Mouse (Mus musculus) cerebellum, postnatal 4 days (tissue): ENCODE results near the gene Cacna1s.
A peak's percentile ranks its signal among the peaks of the same experiment; 100 is the strongest.

Experiments used
- DNase-seq, 2 experiments: peaks; one replicate each; pipeline ENCODE4 v3.0.0; 2022; ENCODE audit warnings: low spot score in 2 of 2, mixed read lengths in 1 of 2

Cacna1s gene

GRCm38 (mm10) chr1:136137071-136137531, 84.6 kb downstream of the Cacna1s start:
- no peak for DNase-seq

GRCm38 (mm10) chr1:136137575-136137974, 85.0 kb downstream of the Cacna1s start:
- DNase-seq, result peak in 1 of 2 experiments; percentile 59

- DNase-seq, result no peak
Observed at GRCm38 (mm10) chr1:136138191-136138830, 85.8 kb downstream of the Cacna1s start.

- DNase-seq, result peak; percentile 56 to 81
Observed at GRCm38 (mm10) chr1:136139990-136140640, 87.6 kb downstream of the Cacna1s start.

GRCm38 (mm10) chr1:136141176-136141950, 88.8 kb downstream of the Cacna1s start:
- no peak for DNase-seq

- DNase-seq, result no peak
Observed at GRCm38 (mm10) chr1:136142336-136142735, 89.8 kb downstream of the Cacna1s start.

- DNase-seq, result no peak
Observed at GRCm38 (mm10) chr1:136143514-136143913, 91.0 kb downstream of the Cacna1s start.

- no peak for DNase-seq
Observed at GRCm38 (mm10) chr1:136149702-136150101, 97.2 kb downstream of the Cacna1s start.

- no peak for DNase-seq
Observed at GRCm38 (mm10) chr1:136151371-136151770, 98.8 kb downstream of the Cacna1s start.

- no peak for DNase-seq
Observed at GRCm38 (mm10) chr1:136156304-136156703, 103.8 kb downstream of the Cacna1s start.

GRCm38 (mm10) chr1:136156951-136157350, 104.4 kb downstream of the Cacna1s start:
- DNase-seq, result no peak

- DNase-seq, result no peak
Observed at GRCm38 (mm10) chr1:136159830-136160229, 107.3 kb downstream of the Cacna1s start.

GRCm38 (mm10) chr1:136160297-136160696, 107.7 kb downstream of the Cacna1s start:
- no peak for DNase-seq

GRCm38 (mm10) chr1:136160930-136161329, 108.4 kb downstream of the Cacna1s start:
- no peak for DNase-seq

GRCm38 (mm10) chr1:136161333-136161921, 108.9 kb downstream of the Cacna1s start:
- DNase-seq, result no peak

- no peak for DNase-seq
Observed at GRCm38 (mm10) chr1:136165436-136165835, 112.9 kb downstream of the Cacna1s start.

- no peak for DNase-seq
Observed at GRCm38 (mm10) chr1:136167657-136168056, 115.1 kb downstream of the Cacna1s start.
